Mouse (Mus musculus) stomach, postnatal 0 days (tissue): ENCODE data around the gene Thbs3. TPM values are rescaled to one million over a fixed set of nuclear protein-coding genes. Genes with fewer than 3 reads are reported as not detected.

Experiments used
- ATAC-seq: fragments of 200-750 bp; cut with Nextera tagmentation; 2 replicates; pipeline ENCODE4 v1.8.0; 2017; ENCODE audit not compliant: low FRiP score, low TSS enrichment
- DNase-seq: peaks from one replicate; pipeline ENCODE4 v3.0.0-alpha.2; 2016; ENCODE audit warnings: low spot score
- H3K27ac ChIP-seq: fragments of 300-500 bp; sonication (generic); replicated peaks from 2 replicates; pipeline ENCODE4 v1.5.1; 2014; ENCODE audit warnings: mild to moderate bottlenecking, control low read depth
- H3K27me3 ChIP-seq: fragments of 300-500 bp; sonication (generic); 2 replicates; pipeline ENCODE4 v1.6.1; 2014; ENCODE audit warnings: low read length; ENCODE audit not compliant: control insufficient read depth, insufficient read depth
- H3K36me3 ChIP-seq: fragments of 300-500 bp; sonication (generic); 2 replicates; pipeline ENCODE4 v1.6.1; 2014; ENCODE audit warnings: low read length, mixed read lengths; ENCODE audit not compliant: control insufficient read depth, insufficient read depth
- H3K4me1 ChIP-seq: fragments of 300-500 bp; sonication (generic); replicated peaks from 2 replicates; pipeline ENCODE4 v1.6.1; 2014; ENCODE audit warnings: antibody characterized with exemption; ENCODE audit not compliant: control insufficient read depth, insufficient read depth
- H3K4me2 ChIP-seq: fragments of 300-500 bp; sonication (generic); replicated peaks from 2 replicates; pipeline ENCODE4 v1.6.1; 2014; ENCODE audit warnings: low read depth, mild to moderate bottlenecking, control low read depth, moderate library complexity
- H3K4me3 ChIP-seq: fragments of 300-500 bp; sonication (generic); 2 replicates; pipeline ENCODE4 v1.5.1; 2014; ENCODE audit warnings: low read depth, low read length, control low read depth
- H3K9ac ChIP-seq: fragments of 300-500 bp; sonication (generic); 2 replicates; pipeline ENCODE4 v1.6.1; 2014; ENCODE audit warnings: mild to moderate bottlenecking, low read length, control low read depth, mixed read lengths
- H3K9me3 ChIP-seq: fragments of 300-500 bp; sonication (generic); 2 replicates; pipeline ENCODE4 v1.6.1; 2016; ENCODE audit warnings: low read length; ENCODE audit not compliant: control insufficient read depth
- CTCF ChIP-seq: IDR thresholded peaks from 2 replicates; pipeline ENCODE4 v1.5.1; 2016; ENCODE audit warnings: antibody characterized with exemption, low read depth, mild to moderate bottlenecking, moderate library complexity
- EP300 ChIP-seq: optimal IDR thresholded peaks from 2 replicates; pipeline ENCODE3; 2016; ENCODE audit warnings: antibody characterized with exemption
- WGBS: fragments of 180-500 bp; shearing (Covaris S2); extraction: QIAGEN DNeasy Blood & Tissue Kit; methylation state at CpG from one replicate; pipeline ENCODE4 v1.1.7; 2014; 5-methylcytosine and 5-hydroxymethylcytosine counted together
- polyA plus RNA-seq: library from polyadenylated mRNA; unstranded; fragments of >200 nt; fragmentation: Nextera tagmentation; extraction: Ambion mirVana; gene quantifications from 2 replicates; pipeline ENCODE4 v1.2.1, GENCODE M21; 2015

Gene Thbs3
- polyA plus RNA-seq, 1 experiment from 2014 or later: 25.5 TPM

GRCm38 (mm10) chr3:89229276-89229675, 14.3 kb downstream of the Thbs3 start:
- WGBS: 46% methylated on average over 4 of the region's 4 CpGs
- Histone ChIP-seq H3K4me1 (peaks cover 3% of the 10 kb centered on the region; the same call in 1 of the 2 replicates), H3K9me3 (no peaks in the 10 kb centered on the region), H3K9ac (peak overlapping the region; percentile 55; the same call in 1 of the 2 replicates), H3K27me3 (no peaks in the 10 kb centered on the region), H3K4me2 (peak overlapping the region; percentile 61), H3K4me3 (peak overlapping the region; percentile 38), H3K36me3 (peaks cover 4% of the 10 kb centered on the region; the same call in 1 of the 2 replicates), H3K27ac (peak overlapping the region; percentile 77)
- DNase-seq (peak; percentile 73), ATAC-seq (peak; percentile 24; the same call in 1 of the 2 replicates)
- TF ChIP-seq EP300: no peak
- no peak for TF ChIP-seq CTCF

GRCm38 (mm10) chr3:89230561-89230960, 15.6 kb downstream of the Thbs3 start:
- H3K27me3 ChIP-seq: no peaks in the 10 kb centered on the region
- ATAC-seq (no peak), DNase-seq (no peak)
- H3K27ac ChIP-seq: no peak overlapping the region
- WGBS: 68% methylated on average over 2 of the region's 2 CpGs
- H3K9ac ChIP-seq: no peak overlapping the region
- TF ChIP-seq EP300 (no peak), CTCF (no peak)
- peak overlapping the region; percentile 61 for H3K4me2 ChIP-seq
- H3K36me3 ChIP-seq: no peaks in the 10 kb centered on the region
- H3K4me3 ChIP-seq: peak overlapping the region; percentile 38; the same call in 1 of the 2 replicates
- no peaks in the 10 kb centered on the region for H3K9me3 ChIP-seq
- H3K4me1 ChIP-seq: peaks cover 3% of the 10 kb centered on the region; the same call in 1 of the 2 replicates

DNA sequence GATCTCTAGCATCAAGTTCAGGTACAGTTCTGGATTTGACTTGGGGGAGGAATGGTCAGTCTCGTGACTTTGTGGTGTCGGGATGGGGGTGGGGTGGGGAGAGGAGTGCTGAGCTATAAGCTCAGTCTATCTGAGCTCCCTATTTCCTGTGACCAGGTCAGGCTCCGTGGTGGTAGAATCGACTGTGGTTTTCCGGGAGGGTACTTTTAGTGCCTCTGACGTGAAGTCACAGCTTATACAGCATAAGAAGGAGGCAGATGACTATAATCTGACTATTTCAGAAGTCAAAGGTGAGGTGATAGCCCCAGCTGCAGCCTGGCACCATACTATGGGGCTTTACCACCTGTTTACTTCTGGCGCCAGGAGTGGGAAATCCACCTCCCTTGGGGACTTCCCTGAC, 16.4 kb downstream of the Thbs3 start:
- Histone ChIP-seq H3K27ac (peak overlapping the region; percentile 89; the same call in 1 of the 2 replicates), H3K27me3 (no peaks in the 10 kb centered on the region), H3K4me2 (peak overlapping the region; percentile 61), H3K36me3 (no peaks in the 10 kb centered on the region), H3K9me3 (no peaks in the 10 kb centered on the region), H3K4me1 (peaks cover 3% of the 10 kb centered on the region; the same call in 1 of the 2 replicates), H3K9ac (peak overlapping the region; percentile 45), H3K4me3 (peak overlapping the region; percentile 38)
- TF ChIP-seq CTCF (no peak), EP300 (no peak)
- peak; percentile 35 for DNase-seq
- no peak for ATAC-seq
- WGBS: 45% methylated on average over 7 of the region's 7 CpGs

DNA sequence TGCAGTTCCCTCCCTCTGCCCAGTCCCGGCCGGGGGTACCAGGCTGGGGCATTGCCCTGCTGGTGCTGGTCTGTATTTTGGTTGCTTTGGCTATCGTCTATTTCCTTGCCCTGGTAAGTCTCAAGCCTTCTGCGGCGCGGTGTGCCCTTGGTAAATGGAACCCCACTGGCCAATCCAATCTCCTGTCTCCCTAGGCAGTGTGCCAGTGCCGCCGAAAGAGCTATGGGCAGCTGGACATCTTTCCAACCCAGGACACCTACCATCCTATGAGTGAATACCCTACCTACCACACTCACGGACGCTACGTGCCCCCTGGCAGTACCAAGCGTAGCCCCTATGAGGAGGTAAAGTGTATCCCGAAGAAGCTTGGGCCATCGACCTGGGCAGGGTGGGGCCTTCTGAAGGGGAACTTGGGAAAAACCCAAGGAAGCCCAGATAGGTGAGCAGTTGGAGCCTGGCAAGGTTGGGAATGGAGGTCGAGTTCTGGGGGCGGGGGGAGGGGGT, 16.8 kb downstream of the Thbs3 start:
- peak overlapping the region; percentile 89 for H3K27ac ChIP-seq
- peak overlapping the region; percentile 61 for H3K4me2 ChIP-seq
- H3K4me1 ChIP-seq: peaks cover 3% of the 10 kb centered on the region; the same call in 1 of the 2 replicates
- H3K27me3 ChIP-seq: no peaks in the 10 kb centered on the region
- peak overlapping the region; percentile 38 for H3K4me3 ChIP-seq
- TF ChIP-seq EP300 (no peak), CTCF (no peak)
- peak overlapping the region; percentile 45 for H3K9ac ChIP-seq
- DNase-seq (peak; percentile 34), ATAC-seq (no peak)
- WGBS: 62% methylated on average over 16 of the region's 16 CpGs
- no peaks in the 10 kb centered on the region for H3K36me3 ChIP-seq
- H3K9me3 ChIP-seq: no peaks in the 10 kb centered on the region

DNA sequence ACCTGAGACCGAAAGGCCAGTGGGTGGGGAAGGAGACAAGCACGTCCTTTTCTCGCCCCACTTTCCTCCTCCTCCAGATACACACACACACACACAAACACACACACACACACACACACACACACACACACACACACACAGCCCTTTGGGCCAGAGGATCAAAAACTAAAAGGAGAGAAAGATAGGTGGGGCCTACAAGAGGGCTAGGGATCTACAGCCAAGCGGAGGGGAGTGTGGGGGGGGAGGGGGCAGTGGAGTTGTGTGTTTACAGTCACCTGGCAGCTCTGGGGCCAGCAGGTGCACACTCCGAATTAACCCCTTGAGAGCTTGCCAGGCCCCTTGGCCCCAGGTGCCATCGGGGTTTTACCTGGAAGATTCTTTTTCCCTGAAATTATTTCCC, 17.6 kb downstream of the Thbs3 start:
- TF ChIP-seq EP300: no peak
- TF ChIP-seq CTCF: no peak
- Histone ChIP-seq H3K27me3 (no peaks in the 10 kb centered on the region), H3K4me3 (no peak overlapping the region), H3K36me3 (no peaks in the 10 kb centered on the region), H3K27ac (peak overlapping the region; percentile 89), H3K4me2 (peak overlapping the region; percentile 61), H3K9me3 (no peaks in the 10 kb centered on the region), H3K9ac (peak overlapping the region; percentile 45; the same call in 1 of the 2 replicates), H3K4me1 (peaks cover 2% of the 10 kb centered on the region; the same call in 1 of the 2 replicates)
- 51% methylated on average over 6 of the region's 6 CpGs for WGBS
- peak; percentile 81 for DNase-seq
- ATAC-seq: no peak

- peak; percentile 53 for TF ChIP-seq CTCF
- no peak for TF ChIP-seq EP300
- 45% methylated on average over 14 of the region's 14 CpGs for WGBS
- Histone ChIP-seq H3K27me3 (no peaks in the 10 kb centered on the region), H3K9me3 (no peaks in the 10 kb centered on the region), H3K4me3 (no peak overlapping the region), H3K4me1 (no peaks in the 10 kb centered on the region), H3K36me3 (no peaks in the 10 kb centered on the region), H3K4me2 (0 out of 2 replicates have a peak overlapping the region, but pooled peaks have one; percentile 27), H3K27ac (peak overlapping the region; percentile 89), H3K9ac (no peak overlapping the region)
- peak; percentile 83 for ATAC-seq
- DNase-seq: peak; percentile 94
These were observed 18.7 kb downstream of the Thbs3 start for GRCm38 (mm10) chr3:89233562-89234110.
